Mouse (Mus musculus): Measurements from ENCODE around the gene Mvb12b. TPM values are rescaled to one million over a fixed set of nuclear protein-coding genes. Genes with fewer than 3 reads are reported as not detected.
A peak's percentile ranks its signal among the peaks of the same experiment; 100 is the strongest.

Gene Mvb12b
- polyA plus RNA-seq, 1 experiment from 2014 or later = 57.8 TPM

DNA sequence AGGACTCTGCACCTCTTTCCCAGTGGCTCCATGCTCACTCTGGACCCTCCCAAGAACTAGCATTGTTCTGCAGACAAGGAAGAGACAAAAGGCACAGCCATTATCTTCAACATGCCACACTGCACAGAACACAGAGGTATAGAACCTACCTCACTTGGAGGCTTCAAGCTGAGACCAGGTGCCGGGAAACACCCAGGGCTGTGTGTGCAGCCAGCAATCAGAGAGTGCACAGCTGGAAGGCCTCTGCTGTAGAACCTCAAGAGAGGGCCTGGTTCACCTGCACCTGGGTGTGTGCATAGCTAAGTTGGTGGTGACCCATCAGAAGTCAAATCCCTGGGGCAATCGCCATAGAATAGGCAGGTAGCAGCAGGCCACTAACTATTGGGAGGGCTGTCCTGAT lies 8.5 kb downstream of the Mvb12b start:
- H3K9me3 ChIP-seq = no peaks in the 10 kb centered on the region
- no peak overlapping the region for H3K4me3 ChIP-seq
- WGBS = 78% methylated on average over 2 of the region's 2 CpGs
- H3K9ac ChIP-seq = no peak overlapping the region
- no peaks in the 10 kb centered on the region for H3K27me3 ChIP-seq (replicated peaks)
- H3K4me2 ChIP-seq (replicated peaks) = no peak overlapping the region
- peaks cover 70% of the 10 kb centered on the region for H3K4me1 ChIP-seq
- no peak for ATAC-seq (ENCODE audit: low FRiP score, low read depth)
- H3K27ac ChIP-seq = peak overlapping the region; percentile 12; the same call in 1 of the 2 replicates
- H3K36me3 ChIP-seq = peaks cover 4% of the 10 kb centered on the region

DNA sequence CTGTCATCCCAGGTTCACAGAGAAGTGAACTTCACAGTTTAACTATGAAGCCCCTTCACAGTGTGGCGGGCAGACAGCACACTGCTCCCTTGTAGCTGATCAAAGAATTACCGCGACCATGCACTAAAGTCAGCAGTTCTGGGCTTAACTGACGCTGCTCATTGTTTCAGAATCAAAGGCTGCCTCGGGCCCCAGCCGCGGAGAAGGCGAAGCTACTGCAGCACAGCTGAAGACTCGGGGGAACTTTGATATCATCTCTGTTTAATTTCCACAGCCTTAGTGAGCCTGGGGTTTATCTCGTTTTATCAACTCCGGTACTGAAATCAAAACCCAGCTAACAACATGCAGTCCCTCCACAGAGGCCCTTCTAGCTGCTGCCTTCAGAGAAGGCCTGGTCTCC lies 9.3 kb downstream of the Mvb12b start:
- Histone ChIP-seq H3K4me1 (peaks cover 68% of the 10 kb centered on the region), H3K9ac (0 out of 2 replicates have a peak overlapping the region, but pooled peaks have one; percentile 13), H3K36me3 (peaks cover 12% of the 10 kb centered on the region), H3K27me3 (replicated peaks) (no peaks in the 10 kb centered on the region), H3K9me3 (no peaks in the 10 kb centered on the region), H3K4me2 (replicated peaks) (peak overlapping the region; percentile 24), H3K4me3 (no peak overlapping the region), H3K27ac (peak overlapping the region; percentile 96)
- no peak for ATAC-seq (ENCODE audit: low FRiP score, low read depth)
- 15% methylated on average over 11 of the region's 11 CpGs for WGBS

- peak overlapping the region; percentile 96 for H3K27ac ChIP-seq
- 0 out of 2 replicates have a peak, but pooled peaks have one; percentile 25 for ATAC-seq (ENCODE audit: low FRiP score, low read depth)
Observed at GRCm38 (mm10) chr2:33877663-33878360, 9.9 kb downstream of the Mvb12b start.

DNA sequence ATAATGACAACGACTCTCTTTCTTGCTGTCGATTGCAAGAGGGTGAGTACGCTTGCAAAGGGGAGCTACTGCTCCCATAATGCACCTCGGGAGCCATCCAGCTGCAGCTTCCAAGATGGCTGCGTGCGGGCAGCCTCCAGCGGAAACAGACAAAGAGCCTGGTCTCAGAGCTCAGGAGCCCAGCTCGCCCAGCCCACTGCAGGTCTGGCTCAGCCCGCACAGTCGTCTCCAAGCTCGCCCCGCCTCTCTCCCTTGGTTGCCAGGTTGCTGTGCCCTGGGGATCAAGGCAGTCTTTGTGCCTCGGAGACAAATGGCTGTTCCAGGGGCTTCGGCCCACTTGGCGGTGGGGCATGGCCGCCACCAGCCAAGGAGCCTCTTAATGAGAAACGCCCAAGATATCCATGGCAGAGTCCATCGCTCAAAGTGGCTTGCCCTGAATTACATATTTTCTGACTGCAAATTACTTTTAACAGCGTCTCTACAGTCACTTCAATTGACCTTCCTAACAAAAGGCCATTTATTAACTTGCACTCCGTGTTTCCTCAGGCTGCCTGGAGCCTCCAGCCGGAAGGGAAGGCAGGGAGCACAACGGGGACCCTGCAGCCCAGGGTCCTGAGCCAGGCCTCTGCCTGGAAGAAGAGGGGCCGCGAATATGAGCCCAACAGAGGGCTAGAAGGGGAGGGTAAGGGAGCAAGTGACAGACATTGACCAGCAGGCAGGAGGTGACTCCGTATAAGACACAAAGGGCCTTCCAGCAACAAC lies 11.0 kb downstream of the Mvb12b start:
- no peak overlapping the region for H3K4me3 ChIP-seq
- peaks cover 29% of the 10 kb centered on the region for H3K36me3 ChIP-seq
- H3K9ac ChIP-seq = peak overlapping the region; percentile 51; the same call in 1 of the 2 replicates
- no peaks in the 10 kb centered on the region for H3K9me3 ChIP-seq
- peaks cover 55% of the 10 kb centered on the region for H3K4me1 ChIP-seq
- H3K4me2 ChIP-seq (replicated peaks) = peak overlapping the region; percentile 43
- peak; percentile 93 for ATAC-seq (ENCODE audit: low FRiP score, low read depth)
- peak overlapping the region; percentile 96 for H3K27ac ChIP-seq
- no peaks in the 10 kb centered on the region for H3K27me3 ChIP-seq (replicated peaks)
- 4% methylated on average over 25 of the region's 25 CpGs for WGBS

More at GRCm38 (mm10) chr2:33877663-33878360, 9.9 kb downstream of the Mvb12b start:
- Histone ChIP-seq H3K27me3 (replicated peaks) (no peaks in the 10 kb centered on the region), H3K4me1 (peaks cover 62% of the 10 kb centered on the region), H3K36me3 (peaks cover 18% of the 10 kb centered on the region), H3K4me3 (no peak overlapping the region), H3K9ac (0 out of 2 replicates have a peak overlapping the region, but pooled peaks have one; percentile 13), H3K9me3 (no peaks in the 10 kb centered on the region), H3K4me2 (replicated peaks) (peak overlapping the region; percentile 24; the same call in 1 of the 2 replicates)
- WGBS = 47% methylated on average over 6 of the region's 6 CpGs

GRCm38 (mm10) chr2:33875594-33875993 lies 12.2 kb downstream of the Mvb12b start:
- no peak overlapping the region for H3K4me3 ChIP-seq
- no peak overlapping the region for H3K9ac ChIP-seq
- H3K4me1 ChIP-seq = peaks cover 65% of the 10 kb centered on the region
- no peak for ATAC-seq (ENCODE audit: low FRiP score, low read depth)
- H3K4me2 ChIP-seq (replicated peaks) = no peak overlapping the region; the same call in 1 of the 2 replicates
- H3K36me3 ChIP-seq = peaks cover 36% of the 10 kb centered on the region
- H3K9me3 ChIP-seq = no peaks in the 10 kb centered on the region
- WGBS = 69% methylated on average over 12 of the region's 12 CpGs
- no peaks in the 10 kb centered on the region for H3K27me3 ChIP-seq (replicated peaks)
- peak overlapping the region; percentile 96 for H3K27ac ChIP-seq

GRCm38 (mm10) chr2:33874856-33875576 lies 12.7 kb downstream of the Mvb12b start:
- 57% methylated on average over 10 of the region's 10 CpGs for WGBS
- H3K27ac ChIP-seq = peak overlapping the region; percentile 96
- no peak for ATAC-seq (ENCODE audit: low FRiP score, low read depth)
- H3K4me3 ChIP-seq = no peak overlapping the region
- no peaks in the 10 kb centered on the region for H3K9me3 ChIP-seq
- H3K36me3 ChIP-seq = peaks cover 39% of the 10 kb centered on the region
- no peaks in the 10 kb centered on the region for H3K27me3 ChIP-seq (replicated peaks)
- peaks cover 65% of the 10 kb centered on the region for H3K4me1 ChIP-seq
- H3K4me2 ChIP-seq (replicated peaks) = no peak overlapping the region
- H3K9ac ChIP-seq = no peak overlapping the region; the same call in 1 of the 2 replicates

DNA sequence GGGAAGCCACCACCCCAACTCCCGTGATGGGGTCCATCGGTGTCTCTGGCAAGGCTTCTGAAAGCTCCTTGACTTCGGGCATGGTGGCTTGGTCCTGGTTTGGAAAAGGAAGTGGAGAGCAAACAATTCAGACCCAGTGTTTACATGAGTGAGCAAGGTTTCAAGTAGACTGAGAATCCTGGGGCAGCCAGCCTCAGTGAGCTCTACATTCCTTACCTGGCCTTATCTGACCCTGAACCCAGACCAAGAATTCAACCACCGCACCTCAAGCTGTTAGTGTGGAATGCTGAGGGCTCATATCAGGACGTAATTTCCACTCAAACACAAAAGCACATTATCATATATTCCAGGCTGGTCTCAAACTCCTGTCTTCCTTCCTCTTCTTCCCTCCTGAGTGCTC lies 13.4 kb downstream of the Mvb12b start:
- no peak overlapping the region for H3K9ac ChIP-seq
- no peaks in the 10 kb centered on the region for H3K27me3 ChIP-seq (replicated peaks)
- no peak for ATAC-seq (ENCODE audit: low FRiP score, low read depth)
- no peak overlapping the region for H3K4me3 ChIP-seq
- 91% methylated on average over 5 of the region's 5 CpGs for WGBS
- peaks cover 63% of the 10 kb centered on the region for H3K4me1 ChIP-seq
- no peaks in the 10 kb centered on the region for H3K9me3 ChIP-seq
- peaks cover 39% of the 10 kb centered on the region for H3K36me3 ChIP-seq
- H3K4me2 ChIP-seq (replicated peaks) = no peak overlapping the region
- no peak overlapping the region for H3K27ac ChIP-seq

DNA sequence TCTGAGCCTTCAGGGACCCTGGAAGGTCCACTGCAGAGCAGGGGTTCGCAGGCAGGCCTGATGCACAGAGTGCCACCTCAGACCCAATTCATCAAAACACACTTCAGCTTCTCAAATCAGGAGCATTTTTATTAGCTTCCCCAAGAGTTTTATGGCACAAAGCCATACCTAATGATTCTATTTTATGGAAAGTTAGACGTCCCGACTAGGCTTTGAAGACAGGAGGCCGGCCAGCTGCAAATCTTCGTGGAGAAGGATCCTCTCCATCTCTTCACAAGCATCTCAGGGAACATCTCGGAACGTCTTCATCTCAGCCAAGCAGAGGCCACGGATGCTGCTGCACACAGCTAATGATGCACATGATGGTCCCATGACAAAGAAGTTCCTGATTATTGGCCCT lies 14.2 kb downstream of the Mvb12b start:
- Histone ChIP-seq H3K36me3 (peaks cover 39% of the 10 kb centered on the region), H3K27ac (no peak overlapping the region), H3K27me3 (replicated peaks) (no peaks in the 10 kb centered on the region), H3K9ac (no peak overlapping the region), H3K4me1 (peaks cover 59% of the 10 kb centered on the region), H3K4me2 (replicated peaks) (no peak overlapping the region), H3K4me3 (no peak overlapping the region), H3K9me3 (no peaks in the 10 kb centered on the region)
- WGBS = 81% methylated on average over 8 of the region's 8 CpGs
- ATAC-seq (ENCODE audit: low FRiP score, low read depth) = no peak

- H3K9ac ChIP-seq = no peak overlapping the region
- no peak overlapping the region for H3K27ac ChIP-seq
- no peak for ATAC-seq (ENCODE audit: low FRiP score, low read depth)
- WGBS = 77% methylated on average over 8 of the region's 8 CpGs
- H3K4me3 ChIP-seq = no peak overlapping the region
- H3K36me3 ChIP-seq = peaks cover 39% of the 10 kb centered on the region
- no peaks in the 10 kb centered on the region for H3K9me3 ChIP-seq
- H3K4me1 ChIP-seq = peaks cover 56% of the 10 kb centered on the region
- no peaks in the 10 kb centered on the region for H3K27me3 ChIP-seq (replicated peaks)
- no peak overlapping the region for H3K4me2 ChIP-seq (replicated peaks)
Observed at GRCm38 (mm10) chr2:33872841-33873271, 14.9 kb downstream of the Mvb12b start.

- 68% methylated on average over 4 of the region's 4 CpGs for WGBS
- Histone ChIP-seq H3K9ac (no peak overlapping the region), H3K27ac (no peak overlapping the region), H3K4me2 (replicated peaks) (no peak overlapping the region), H3K36me3 (peaks cover 39% of the 10 kb centered on the region), H3K9me3 (no peaks in the 10 kb centered on the region), H3K4me1 (peaks cover 40% of the 10 kb centered on the region), H3K4me3 (no peak overlapping the region), H3K27me3 (replicated peaks) (no peaks in the 10 kb centered on the region)
- no peak for ATAC-seq (ENCODE audit: low FRiP score, low read depth)
Observed at GRCm38 (mm10) chr2:33871181-33871520, 16.6 kb downstream of the Mvb12b start.

GRCm38 (mm10) chr2:33870369-33871180 lies 17.2 kb downstream of the Mvb12b start:
- WGBS = 54% methylated on average over 17 of the region's 17 CpGs
- Histone ChIP-seq H3K4me3 (no peak overlapping the region), H3K36me3 (peaks cover 39% of the 10 kb centered on the region), H3K27me3 (replicated peaks) (no peaks in the 10 kb centered on the region), H3K9me3 (no peaks in the 10 kb centered on the region), H3K4me1 (peaks cover 35% of the 10 kb centered on the region), H3K9ac (no peak overlapping the region), H3K4me2 (replicated peaks) (no peak overlapping the region), H3K27ac (no peak overlapping the region)
- no peak for ATAC-seq (ENCODE audit: low FRiP score, low read depth)
